Mouse (Mus musculus) heart, adult 2 months (tissue): Measurements from ENCODE around the gene Msi1. TPM values are rescaled to one million over a fixed set of nuclear protein-coding genes. Genes with fewer than 3 reads are reported as not detected.

Source experiments
- DNase-seq, 2 experiments: peaks; one replicate each; pipeline ENCODE4 v3.0.0; 2021
- H3K27ac ChIP-seq: fragments of 200-600 bp; 2 replicates; pipeline ENCODE4 v1.8.1; 2022
- H3K27me3 ChIP-seq: fragments of 200-500 bp; 2 replicates; pipeline ENCODE4 v1.6.1; 2012; ENCODE audit warnings: mild to moderate bottlenecking, low read length, inconsistent platforms, mixed read lengths; ENCODE audit not compliant: control insufficient read depth, insufficient read depth
- H3K36me3 ChIP-seq: fragments of 200-500 bp; 2 replicates; pipeline ENCODE4 v1.6.1; 2012; ENCODE audit warnings: low read length, inconsistent platforms; ENCODE audit not compliant: control insufficient read depth, insufficient read depth
- H3K4me1 ChIP-seq: fragments of 200-500 bp; 2 replicates; pipeline ENCODE4 v1.6.1; 2011; ENCODE audit warnings: low read length; ENCODE audit not compliant: control insufficient read depth, insufficient read depth
- H3K4me3 ChIP-seq: fragments of 200-600 bp; 2 replicates; pipeline ENCODE4 v1.8.1; 2022
- H3K79me2 ChIP-seq: fragments of 200-500 bp; replicated peaks from 2 replicates; pipeline ENCODE4 v1.6.1; 2012; ENCODE audit warnings: mild to moderate bottlenecking, inconsistent platforms, low read length, moderate library complexity, mixed read lengths; ENCODE audit not compliant: control insufficient read depth, insufficient read depth
- H3K9ac ChIP-seq: fragments of 200-500 bp; 2 replicates; pipeline ENCODE4 v1.6.1; 2012; ENCODE audit warnings: low read depth, mild to moderate bottlenecking, control low read depth, inconsistent platforms, low read length, mixed read lengths
- CTCF ChIP-seq: fragments of 200-600 bp; IDR thresholded peaks from 2 replicates; pipeline ENCODE4 v1.8.1; 2022; ENCODE audit warnings: antibody characterized with exemption, mild to moderate bottlenecking, moderate library complexity
- EP300 ChIP-seq: fragments of 200-500 bp; IDR thresholded peaks from 2 replicates; pipeline ENCODE4 v1.6.1; 2011; ENCODE audit warnings: low read depth, low read length, control low read depth; ENCODE audit not compliant: insufficient read depth
- POLR2A ChIP-seq: fragments of 200-500 bp; IDR thresholded peaks from 2 replicates; pipeline ENCODE4 v1.6.1; 2011; ENCODE audit warnings: mild to moderate bottlenecking, low read depth, low read length, control low read depth; ENCODE audit not compliant: insufficient read depth
- WGBS: fragments of 180-500 bp; shearing (Covaris S2); methylation state at CpG from one replicate; pipeline ENCODE4 v1.1.7; 2018; 5-methylcytosine and 5-hydroxymethylcytosine counted together
- intact Hi-C: fragments of 180-260 bp; cut with DNase I; formaldehyde crosslinking; loops from one replicate; pipeline ENCODE4 v1.15.1; 2025
- polyA plus RNA-seq: library from polyadenylated mRNA; depleted of rRNA; stranded (reverse); fragments of >200 nt; gene quantifications from 2 replicates; pipeline ENCODE4 v1.2.3, GENCODE M21; 2012
- total RNA-seq, 2 experiments: library from RNA; stranded (reverse); gene quantifications; 2 replicates each; pipeline ENCODE4 v1.2.3; 2021

The Msi1 gene
- total and polyA plus RNA-seq, 3 experiments = 0.55 to 0.99 (median 0.61) TPM

- no peaks in the 10 kb centered on the region for H3K36me3 ChIP-seq
- peak overlapping the region; percentile 100 for H3K27ac ChIP-seq
- peak; percentile 88 to 90 for DNase-seq
- H3K4me1 ChIP-seq = peaks cover 4% of the 10 kb centered on the region
- H3K9ac ChIP-seq = peak overlapping the region; percentile 100
- H3K79me2 ChIP-seq = no peaks in the 10 kb centered on the region
- no peaks in the 10 kb centered on the region for H3K27me3 ChIP-seq
- TF ChIP-seq CTCF (no peak), POLR2A (peak; percentile 99), EP300 (peak; percentile 74; the same call in 1 of the 2 replicates)
- intact Hi-C loops = loop anchor here (10.0 kb wide), 2 partner anchors 146 to 214 kb away; partner anchors contain the start of genes Coq5, Rab35 and Rnf10
- under 1% methylated on average over 38 of the region's 39 CpGs for WGBS
- peak overlapping the region; percentile 53 for H3K4me3 ChIP-seq
Observed at GRCm38 (mm10) chr5:115488841-115489698, 59.7 kb downstream of the Msi1 start.

- DNase-seq = peak; percentile 90 to 91
- no peaks in the 10 kb centered on the region for H3K79me2 ChIP-seq
- no peaks in the 10 kb centered on the region for H3K36me3 ChIP-seq
- TF ChIP-seq POLR2A (peak; percentile 98), EP300 (0 out of 2 replicates have a peak, but pooled peaks have one; percentile 20), CTCF (no peak)
- H3K4me1 ChIP-seq = peaks cover 4% of the 10 kb centered on the region
- peak overlapping the region; percentile 53 for H3K4me3 ChIP-seq
- H3K27ac ChIP-seq = peak overlapping the region; percentile 100
- under 1% methylated on average over 50 of the region's 50 CpGs for WGBS
- peak overlapping the region; percentile 89 for H3K9ac ChIP-seq
- intact Hi-C loops = loop anchor here (10.0 kb wide), 2 partner anchors 145 to 215 kb away; partner anchors contain the start of genes Coq5, Rab35 and Rnf10
- H3K27me3 ChIP-seq = no peaks in the 10 kb centered on the region
Observed at GRCm38 (mm10) chr5:115489699-115490637, 60.6 kb downstream of the Msi1 start.

DNA sequence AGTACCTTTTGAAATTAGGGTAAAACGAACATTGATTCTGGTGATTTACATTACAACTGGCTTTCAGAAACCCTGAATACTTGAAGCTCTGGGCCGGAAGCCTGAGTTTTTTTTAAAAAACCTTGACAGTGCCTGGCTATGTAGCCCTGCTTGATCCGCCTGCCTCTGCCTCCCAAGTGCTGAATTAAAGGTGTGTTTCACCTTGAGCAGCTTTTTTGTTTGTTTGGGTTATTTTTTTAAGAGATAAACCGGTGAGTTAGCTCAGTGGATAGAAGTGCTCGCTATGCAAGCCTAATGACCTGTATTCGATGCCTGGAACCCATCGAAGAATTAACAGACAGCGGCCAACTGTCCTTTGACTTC, 61.2 kb downstream of the Msi1 start:
- peak overlapping the region; percentile 100 for H3K27ac ChIP-seq
- no peaks in the 10 kb centered on the region for H3K27me3 ChIP-seq
- no peak overlapping the region for H3K4me3 ChIP-seq
- no peak overlapping the region for H3K9ac ChIP-seq
- TF ChIP-seq CTCF (no peak), EP300 (no peak), POLR2A (no peak)
- no peaks in the 10 kb centered on the region for H3K36me3 ChIP-seq
- no peaks in the 10 kb centered on the region for H3K79me2 ChIP-seq
- intact Hi-C loops = no loop called here
- 11% methylated on average over 8 of the region's 8 CpGs for WGBS
- DNase-seq = no peak
- H3K4me1 ChIP-seq = peaks cover 4% of the 10 kb centered on the region

DNA sequence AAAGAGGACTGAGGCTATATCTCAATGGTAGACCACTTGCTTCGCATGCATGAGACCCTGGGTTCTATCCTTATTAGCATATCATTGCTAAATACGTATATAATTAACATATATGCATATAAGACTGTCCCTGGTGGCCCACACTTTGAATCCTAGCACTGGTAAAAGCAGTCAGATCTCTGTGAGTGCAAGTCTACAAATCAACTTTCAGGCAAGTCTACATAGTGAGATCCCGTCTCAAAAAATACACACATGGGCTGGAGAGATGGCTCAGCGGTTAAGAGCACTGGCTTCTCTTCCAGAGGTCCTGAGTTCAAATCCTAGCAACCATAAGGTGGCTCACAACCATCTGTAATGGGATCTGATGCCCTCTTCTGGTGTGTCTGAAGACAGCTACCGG, 61.7 kb downstream of the Msi1 start:
- no peak for DNase-seq
- H3K36me3 ChIP-seq = no peaks in the 10 kb centered on the region
- 38% methylated on average over 5 of the region's 5 CpGs for WGBS
- intact Hi-C loops = no loop called here
- no peak overlapping the region for H3K4me3 ChIP-seq
- H3K4me1 ChIP-seq = peaks cover 4% of the 10 kb centered on the region
- TF ChIP-seq CTCF (0 out of 2 replicates have a peak, but pooled peaks have one; percentile 30), EP300 (no peak), POLR2A (no peak)
- no peak overlapping the region for H3K9ac ChIP-seq
- no peak overlapping the region; the same call in 1 of the 2 replicates for H3K27ac ChIP-seq
- H3K27me3 ChIP-seq = no peaks in the 10 kb centered on the region
- H3K79me2 ChIP-seq = no peaks in the 10 kb centered on the region

GRCm38 (mm10) chr5:115491771-115492322, 62.4 kb downstream of the Msi1 start:
- H3K36me3 ChIP-seq = no peaks in the 10 kb centered on the region
- WGBS = 2% methylated on average over 28 of the region's 28 CpGs
- intact Hi-C loops = no loop called here
- no peaks in the 10 kb centered on the region for H3K79me2 ChIP-seq
- peaks cover 4% of the 10 kb centered on the region for H3K4me1 ChIP-seq
- peak; percentile 79 to 86 for DNase-seq
- H3K4me3 ChIP-seq = peak overlapping the region; percentile 45
- H3K27ac ChIP-seq = peak overlapping the region; percentile 51
- no peaks in the 10 kb centered on the region for H3K27me3 ChIP-seq
- H3K9ac ChIP-seq = peak overlapping the region; percentile 28
- TF ChIP-seq POLR2A = no peak
- TF ChIP-seq CTCF = no peak
- TF ChIP-seq EP300 = peak; percentile 47; the same call in 1 of the 2 replicates
